Mouse (Mus musculus) kidney, adult 2 months (tissue): ENCODE results near the gene Tff2. TPM values are rescaled to one million over a fixed set of nuclear protein-coding genes. Genes with fewer than 3 reads are reported as not detected.

Source experiments
- DNase-seq: peaks from one replicate; pipeline ENCODE4 v3.0.0; 2021
- H3K27ac ChIP-seq: fragments of 200-500 bp; 2 replicates; pipeline ENCODE4 v1.5.1; 2012; ENCODE audit warnings: low read depth, low read length, control low read depth, inconsistent platforms; ENCODE audit not compliant: insufficient read depth
- H3K27me3 ChIP-seq: fragments of 200-500 bp; replicated peaks from 2 replicates; pipeline ENCODE4 v1.6.1; 2012; ENCODE audit warnings: mild to moderate bottlenecking, moderate library complexity, low read length, inconsistent platforms; ENCODE audit not compliant: control insufficient read depth, insufficient read depth
- H3K36me3 ChIP-seq: fragments of 200-500 bp; 2 replicates; pipeline ENCODE4 v1.6.1; 2012; ENCODE audit warnings: mild to moderate bottlenecking, moderate library complexity, low read length, inconsistent platforms; ENCODE audit not compliant: control insufficient read depth, insufficient read depth
- H3K4me1 ChIP-seq: fragments of 200-500 bp; 2 replicates; pipeline ENCODE4 v1.6.1; 2011; ENCODE audit warnings: low read length; ENCODE audit not compliant: control insufficient read depth, insufficient read depth
- H3K4me3 ChIP-seq: fragments of 200-500 bp; 2 replicates; pipeline ENCODE4 v1.5.1; 2011; ENCODE audit warnings: mild to moderate bottlenecking, low read depth, low read length, control low read depth; ENCODE audit not compliant: insufficient read depth
- CTCF ChIP-seq: fragments of 200-500 bp; conservative IDR thresholded peaks from 2 replicates; pipeline ENCODE4 v1.5.1; 2011; ENCODE audit warnings: low read depth, mild to moderate bottlenecking, control low read depth, low read length, moderate library complexity, mixed read lengths; ENCODE audit not compliant: insufficient read depth, insufficient read length
- POLR2A ChIP-seq: fragments of 200-500 bp; IDR thresholded peaks from one replicate; pipeline ENCODE4 v1.6.1; 2011; ENCODE audit warnings: low read depth, low read length, control low read depth
- WGBS: fragments of 180-500 bp; shearing (Covaris S2); methylation state at CpG from one replicate; pipeline ENCODE4 v1.1.7; 2018; 5-methylcytosine and 5-hydroxymethylcytosine counted together
- polyA plus RNA-seq: library from polyadenylated mRNA; depleted of rRNA; stranded (reverse); fragments of >200 nt; gene quantifications from 2 replicates; pipeline ENCODE4 v1.2.3, GENCODE M21; 2012; rRNA removed

Tff2 gene
- 0.20 TPM in 1 of 2 replicates, not detected in the other for polyA plus RNA-seq

- 50% methylated on average over 15 of the region's 15 CpGs for WGBS
- no peak within 1 kb of the TSS for H3K27ac ChIP-seq
- no peak within 1 kb of the TSS for H3K4me3 ChIP-seq
- no peaks in the 10 kb centered on the region for H3K27me3 ChIP-seq
- DNase-seq, result no peak
- TF ChIP-seq CTCF (no peak), POLR2A (no peak)
- H3K4me1 ChIP-seq, result no peaks in the 10 kb centered on the region
- no peaks in the 10 kb centered on the region for H3K36me3 ChIP-seq
These were observed at the start of gene Tff2 for GRCm38 (mm10) chr17:31144040-31145037. Gene Tff2 (minus strand): TSS chr17:31144282.

GRCm38 (mm10) chr17:31193360-31193759, 49.3 kb upstream of the Tff2 start:
- DNase-seq, result no peak
- WGBS, result 65% methylated on average over 9 of the region's 9 CpGs
- H3K27me3 ChIP-seq, result no peaks in the 10 kb centered on the region
- TF ChIP-seq POLR2A, result no peak
- TF ChIP-seq CTCF, result no peak
- H3K4me3 ChIP-seq, result no peak overlapping the region
- no peaks in the 10 kb centered on the region for H3K4me1 ChIP-seq
- no peaks in the 10 kb centered on the region for H3K36me3 ChIP-seq
- no peak overlapping the region for H3K27ac ChIP-seq

GRCm38 (mm10) chr17:31192663-31193062, 48.6 kb upstream of the Tff2 start:
- 64% methylated on average over 2 of the region's 2 CpGs for WGBS
- no peak for DNase-seq
- Histone ChIP-seq H3K27me3 (no peaks in the 10 kb centered on the region), H3K4me1 (no peaks in the 10 kb centered on the region), H3K4me3 (no peak overlapping the region), H3K27ac (no peak overlapping the region), H3K36me3 (no peaks in the 10 kb centered on the region)
- TF ChIP-seq POLR2A (no peak), CTCF (no peak)

- H3K27me3 ChIP-seq, result no peaks in the 10 kb centered on the region
- H3K36me3 ChIP-seq, result no peaks in the 10 kb centered on the region
- WGBS, result 74% methylated on average over 8 of the region's 8 CpGs
- H3K4me3 ChIP-seq, result no peak overlapping the region
- no peak overlapping the region for H3K27ac ChIP-seq
- TF ChIP-seq CTCF (no peak), POLR2A (no peak)
- no peaks in the 10 kb centered on the region for H3K4me1 ChIP-seq
- no peak for DNase-seq
These were observed 47.7 kb upstream of the Tff2 start for GRCm38 (mm10) chr17:31191825-31192224.

GRCm38 (mm10) chr17:31187370-31187769, 43.3 kb upstream of the Tff2 start:
- Histone ChIP-seq H3K4me3 (no peak overlapping the region), H3K4me1 (no peaks in the 10 kb centered on the region), H3K36me3 (no peaks in the 10 kb centered on the region), H3K27me3 (no peaks in the 10 kb centered on the region), H3K27ac (no peak overlapping the region)
- TF ChIP-seq POLR2A, result no peak
- peak; percentile 98 for TF ChIP-seq CTCF
- WGBS, result 22% methylated on average over 4 of the region's 4 CpGs
- DNase-seq, result peak; percentile 82

GRCm38 (mm10) chr17:31184269-31184990, 40.3 kb upstream of the Tff2 start:
- 79% methylated on average over 12 of the region's 12 CpGs for WGBS
- no peak overlapping the region for H3K27ac ChIP-seq
- TF ChIP-seq CTCF, result no peak
- TF ChIP-seq POLR2A, result no peak
- peak; percentile 6 for DNase-seq
- H3K27me3 ChIP-seq, result no peaks in the 10 kb centered on the region
- H3K36me3 ChIP-seq, result no peaks in the 10 kb centered on the region
- H3K4me1 ChIP-seq, result no peaks in the 10 kb centered on the region
- H3K4me3 ChIP-seq, result no peak overlapping the region

GRCm38 (mm10) chr17:31183180-31183974, 39.3 kb upstream of the Tff2 start:
- 60% methylated on average over 12 of the region's 12 CpGs for WGBS
- DNase-seq, result no peak
- Histone ChIP-seq H3K4me3 (no peak overlapping the region), H3K36me3 (no peaks in the 10 kb centered on the region), H3K27me3 (no peaks in the 10 kb centered on the region), H3K27ac (no peak overlapping the region), H3K4me1 (no peaks in the 10 kb centered on the region)
- TF ChIP-seq POLR2A, result no peak
